Mouse (Mus musculus) cerebellum, adult 2 months (tissue): ENCODE data around the gene Acaa1a.

Experiments used
- CTCF ChIP-seq: fragments of 200-500 bp; IDR thresholded peaks from 2 replicates; pipeline ENCODE4 v1.5.1; 2011; ENCODE audit warnings: low read depth, mild to moderate bottlenecking, control low read depth, low read length, moderate library complexity, borderline replicate concordance; ENCODE audit not compliant: insufficient read depth
- POLR2A ChIP-seq: fragments of 200-500 bp; IDR thresholded peaks from 2 replicates; pipeline ENCODE4 v1.6.1; 2011; ENCODE audit warnings: low read length, control low read depth, borderline replicate concordance; ENCODE audit not compliant: insufficient read depth

GRCm38 (mm10) chr9:119340909-119341816, 1.7 kb downstream of the Acaa1a start, which contains the start of gene Myd88:
- TF ChIP-seq POLR2A (peak; percentile 59; the same call in 1 of the 2 replicates), CTCF (no peak)
